Mouse (Mus musculus): ENCODE measurements at regions not wholly inside any gene's neighbourhood (a gene's known extent, or its start where the extent isn't known, plus 50 kb on each side); places are given as distances from the start of the nearest gene placed in this dataset.

GRCm38 (mm10) chr8:74639276-74639675 lies 233.7 kb upstream of the Isx start:
- intact Hi-C loops (cut with DNase I) = no loop called here
- DNase-seq = no peak

- intact Hi-C loops (cut with DNase I) = no loop called here
Observed at GRCm38 (mm10) chr8:74640636-74641035, 232.3 kb upstream of the Isx start.

DNA sequence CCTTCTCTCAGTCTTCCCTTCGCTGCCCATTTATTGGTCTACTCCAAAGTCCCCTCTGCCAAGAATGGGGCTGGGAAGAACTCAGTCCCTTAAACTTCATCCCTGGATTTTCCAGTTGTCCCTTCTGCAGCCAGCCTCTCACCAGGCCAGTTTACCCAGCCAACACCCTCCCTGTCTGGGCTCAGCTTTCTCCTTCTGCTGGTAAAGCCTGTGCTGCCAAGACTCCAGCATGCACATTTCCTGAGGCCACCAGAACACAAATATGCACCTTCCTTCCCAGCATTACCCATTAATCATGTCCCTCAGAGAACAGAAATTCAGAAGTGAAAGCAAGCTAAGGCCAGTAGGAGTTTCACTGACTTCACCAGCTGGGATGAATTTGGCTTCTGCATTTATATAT lies 213.0 kb upstream of the Isx start:
- intact Hi-C loops (cut with DNase I) = no loop called here
- DNase-seq = no peak

More at GRCm38 (mm10) chr8:74640636-74641035, 232.3 kb upstream of the Isx start:
- DNase-seq = no peak

- intact Hi-C loops (cut with DNase I) = no loop called here
Observed at GRCm38 (mm10) chr8:74688342-74688741, 184.6 kb upstream of the Isx start.

GRCm38 (mm10) chr8:74696001-74696400 lies 177.0 kb upstream of the Isx start:
- DNase-seq = no peak
- intact Hi-C loops (cut with DNase I) = no loop called here

More at GRCm38 (mm10) chr8:74688342-74688741, 184.6 kb upstream of the Isx start:
- DNase-seq = no peak

GRCm38 (mm10) chr8:74697317-74697716 lies 175.7 kb upstream of the Isx start:
- intact Hi-C loops (cut with DNase I) = no loop called here

DNA sequence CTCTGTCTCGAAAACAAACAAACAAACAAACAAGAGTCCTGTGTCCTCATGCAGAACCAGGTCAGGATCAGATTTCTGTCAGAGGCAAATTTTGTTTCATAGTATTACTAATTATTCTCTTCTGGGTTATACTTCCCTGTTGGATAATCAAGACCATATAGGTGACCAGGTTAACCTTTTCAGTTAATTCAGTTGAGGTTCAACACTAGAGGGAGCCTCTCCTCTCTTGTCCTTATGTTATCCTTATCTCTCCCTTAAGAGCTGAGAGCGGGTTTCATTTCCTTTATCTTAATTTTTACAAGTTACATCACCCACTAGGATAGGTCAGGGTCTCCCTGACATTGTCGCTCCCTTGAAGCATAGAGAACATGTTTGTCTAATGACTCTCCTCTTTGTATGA lies 160.4 kb upstream of the Isx start:
- DNase-seq = no peak
- intact Hi-C loops (cut with DNase I) = loop anchor here (5.0 kb wide), 1 partner anchor 220 kb away; no protein-coding TSS in a partner anchor

More at GRCm38 (mm10) chr8:74697317-74697716, 175.7 kb upstream of the Isx start:
- DNase-seq = no peak

GRCm38 (mm10) chr8:74716030-74716429 lies 156.9 kb upstream of the Isx start:
- intact Hi-C loops (cut with DNase I) = no loop called here
- no peak for DNase-seq

DNA sequence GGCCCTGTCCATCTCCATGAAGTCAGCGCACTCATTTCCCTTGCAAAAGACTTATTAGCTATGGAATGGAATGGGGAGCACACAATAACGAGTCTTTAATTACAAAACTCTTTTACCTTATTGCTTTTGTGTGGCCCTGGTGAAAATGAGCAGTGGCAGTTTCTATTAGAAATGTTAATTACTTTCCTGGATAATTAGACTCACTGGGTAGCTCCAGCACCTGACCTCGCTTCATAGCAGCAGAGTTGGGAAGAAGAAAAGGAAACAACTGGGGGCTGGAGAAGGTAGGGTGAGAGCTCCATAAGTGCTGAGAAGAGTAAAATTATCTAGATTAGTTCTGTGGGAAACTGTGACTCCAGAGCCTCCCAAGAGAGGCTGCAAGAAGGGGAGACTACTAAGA lies 108.2 kb upstream of the Isx start:
- intact Hi-C loops (cut with DNase I) = no loop called here
- DNase-seq = no peak

GRCm38 (mm10) chr8:74775549-74775948 lies 97.4 kb upstream of the Isx start:
- DNase-seq = no peak
- intact Hi-C loops (cut with DNase I) = no loop called here

DNA sequence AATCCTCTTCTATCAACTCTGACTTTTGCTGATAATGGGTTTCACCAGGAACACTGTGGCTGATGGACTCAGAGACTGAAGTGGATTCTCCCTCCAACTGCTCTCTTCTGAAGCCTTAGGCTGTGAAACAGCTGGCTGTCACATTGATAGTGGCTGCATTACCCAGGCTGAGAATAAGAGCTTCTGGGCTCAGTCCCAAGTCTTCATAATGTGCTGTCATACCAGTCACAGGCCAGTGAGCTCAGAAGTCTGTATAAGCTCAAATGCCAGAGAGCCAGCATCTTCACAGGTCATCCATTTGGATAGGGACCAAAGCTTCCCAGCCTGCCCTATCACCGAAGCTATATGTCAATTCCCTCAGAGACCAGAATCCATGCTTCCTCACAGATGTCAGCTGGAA lies 91.9 kb upstream of the Isx start:
- intact Hi-C loops (cut with DNase I) = no loop called here

DNA sequence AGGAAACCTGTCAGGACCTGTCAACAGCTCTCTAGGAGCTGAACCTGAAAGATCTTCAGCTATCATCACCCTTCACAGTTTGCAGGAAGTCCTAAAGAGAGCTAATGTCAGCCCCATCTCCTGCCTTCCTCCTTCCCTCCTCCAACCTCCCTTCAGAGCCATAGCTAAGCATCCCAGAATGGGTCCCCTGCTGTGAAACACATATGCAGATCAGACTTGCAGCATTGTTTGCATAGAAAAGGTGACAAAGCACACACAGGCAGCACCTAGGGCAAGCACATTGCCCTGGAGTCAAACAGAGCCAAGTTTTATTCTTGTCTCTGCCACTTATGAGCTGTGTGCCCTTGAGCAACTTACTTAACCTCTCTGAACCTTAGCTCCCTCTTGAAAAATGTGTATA lies 64.3 kb upstream of the Isx start:
- intact Hi-C loops (cut with DNase I) = no loop called here
- no peak for DNase-seq

More for the DNA sequence above, 91.9 kb upstream of the Isx start:
- DNase-seq = no peak

- DNase-seq = no peak
- intact Hi-C loops (cut with DNase I) = no loop called here
Observed at GRCm38 (mm10) chr8:74810054-74810453, 62.9 kb upstream of the Isx start.

DNA sequence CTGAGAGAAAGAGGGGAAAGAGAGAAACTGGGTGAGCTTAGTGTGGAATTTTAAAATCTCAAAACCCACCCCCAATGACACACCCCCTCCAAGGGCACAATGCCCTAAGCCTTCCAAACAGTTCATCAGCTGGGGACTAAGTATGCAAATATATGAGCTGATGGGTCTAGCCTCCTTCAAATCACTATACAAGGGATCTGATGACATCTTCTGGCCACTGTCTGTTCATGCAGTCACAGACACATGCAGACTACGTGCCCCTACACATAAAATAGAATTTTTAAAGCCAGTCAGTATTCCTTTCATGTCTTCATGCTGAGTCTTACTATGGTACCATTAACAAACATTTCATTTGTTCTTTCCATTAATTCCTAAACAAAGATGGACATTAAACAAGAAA lies 54.5 kb upstream of the Isx start:
- no peak for DNase-seq
- intact Hi-C loops (cut with DNase I) = no loop called here

DNA sequence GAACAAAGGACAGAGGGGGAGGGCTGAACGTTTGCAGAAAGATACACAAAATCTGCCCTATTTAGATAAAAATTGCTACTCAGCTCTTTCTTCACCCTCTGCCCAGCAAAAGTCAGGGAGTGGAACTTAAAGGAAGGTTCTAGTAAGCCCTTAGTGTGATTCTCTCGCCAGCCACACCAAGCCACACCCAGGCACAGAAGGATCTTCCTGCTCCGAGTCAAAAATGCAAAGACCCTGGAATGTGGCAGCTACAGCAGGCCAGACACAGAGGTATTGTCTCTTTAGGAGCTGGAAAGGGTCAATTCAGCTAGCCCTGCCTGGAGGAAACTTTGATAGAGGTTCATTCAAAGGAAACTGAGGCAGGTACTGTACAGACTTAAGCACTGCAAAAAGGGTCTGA lies 52.3 kb upstream of the Isx start:
- no peak for DNase-seq
- intact Hi-C loops (cut with DNase I) = no loop called here

DNA sequence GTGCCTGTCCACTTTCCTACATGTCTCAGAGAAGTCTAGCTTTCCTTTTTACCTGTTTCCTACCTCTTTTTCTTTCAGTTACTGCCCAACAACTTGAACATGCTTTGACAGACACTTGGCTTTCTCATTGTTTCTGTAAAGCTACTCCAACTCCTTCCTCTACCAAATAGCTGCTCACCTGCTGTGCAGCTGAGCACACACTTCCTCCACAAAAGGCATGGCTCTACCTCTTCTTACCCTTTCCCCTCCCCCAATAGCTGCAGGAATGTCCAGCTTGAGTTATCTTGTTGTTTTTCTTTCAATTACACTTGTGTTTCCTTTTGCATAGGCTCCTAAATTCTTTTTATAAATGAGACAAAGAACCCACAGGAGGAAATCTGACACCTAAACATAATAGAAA lies 50.7 kb upstream of the Isx start:
- intact Hi-C loops (cut with DNase I) = no loop called here
- no peak for DNase-seq

Data from gastrocnemius, postnatal 36 days (tissue).